18 mouse cellular contexts compared by ENCODE assay signal in genomic region chr10:92336949-92337348, GRCm38 (mm10).
A peak's percentile ranks its signal among the peaks of the same experiment; 100 is the strongest.
DNase-seq lines count a peak whose midpoint lies in the region; ATAC-seq and TF ChIP-seq lines count a peak whose summit lies in the region.
"Had no signal": no experiment of that assay in that cellular context is flagged by ENCODE, and none has a peak within 500 bp of the region (broad histone marks: within the 10 kb centered on the region; RNA-seq: fewer than 3 reads in every experiment).

No protein-coding gene starts in this region.

- no peaks in the 10 kb centered on the region for H3K9me3 ChIP-seq in forebrain, embryonic 13.5 days (replicated peaks)
- no peaks in the 10 kb centered on the region for H3K9me3 ChIP-seq in forebrain, postnatal 0 days (ENCODE audit: low read length)
- H3K9me3 ChIP-seq in forebrain, embryonic 15.5 days: no peaks in the 10 kb centered on the region
- H3K9me3 ChIP-seq in forebrain, embryonic 11.5 days (ENCODE audit: control insufficient read depth, low read length): no peaks in the 10 kb centered on the region
- H3K9me3 ChIP-seq: embryonic facial prominence, embryonic 10.5 days; embryonic facial prominence, embryonic 12.5 days had no signal

- intact Hi-C loops in heart, postnatal 25 days (cut with DNase I): no loop called here

- no peak for TF ChIP-seq CTCF in forebrain, postnatal 0 days (IDR thresholded peaks at IDR 0.05; ENCODE audit: low read depth)
- no peak for TF ChIP-seq CTCF in brain, embryonic 14.5 days (IDR thresholded peaks at IDR 0.05; ENCODE audit: borderline replicate concordance, extremely low read depth, insufficient read depth, insufficient read length)
- TF ChIP-seq CTCF in thymus, adult 2 months (IDR thresholded peaks at IDR 0.05; ENCODE audit: borderline replicate concordance, control insufficient read depth, extremely low read depth, insufficient read depth, low read length, poor library complexity): no peak

- no peaks in the 10 kb centered on the region for H3K27me3 ChIP-seq in forebrain, embryonic 13.5 days
- no peaks in the 10 kb centered on the region for H3K27me3 ChIP-seq in forebrain, postnatal 0 days (ENCODE audit: insufficient read depth, low read length)
- H3K27me3 ChIP-seq in forebrain, embryonic 15.5 days: no peaks in the 10 kb centered on the region
- no peaks in the 10 kb centered on the region for H3K27me3 ChIP-seq in forebrain, embryonic 11.5 days (ENCODE audit: control insufficient read depth, insufficient read depth, low read length)
- H3K27me3 ChIP-seq in thymus, adult 2 months (ENCODE audit: control insufficient read depth, insufficient read depth, low read length): no peaks in the 10 kb centered on the region
- H3K27me3 ChIP-seq: embryonic facial prominence, embryonic 12.5 days had no signal

- H3K27ac ChIP-seq in forebrain, embryonic 13.5 days: peak overlapping the region; percentile 54
- no peak overlapping the region for H3K27ac ChIP-seq in forebrain, postnatal 0 days (ENCODE audit: low read depth, low read length)
- H3K27ac ChIP-seq in forebrain, embryonic 15.5 days (replicated peaks): no peak overlapping the region
- no peak overlapping the region for H3K27ac ChIP-seq in forebrain, embryonic 11.5 days (ENCODE audit: low read depth, low read length)
- no peak overlapping the region for H3K27ac ChIP-seq in thymus, adult 2 months (ENCODE audit: control insufficient read depth, insufficient read depth, low read length)
- H3K27ac ChIP-seq: embryonic facial prominence, embryonic 10.5 days; embryonic facial prominence, embryonic 12.5 days had no signal

- no peak overlapping the region for H3K9ac ChIP-seq in forebrain, embryonic 13.5 days
- H3K9ac ChIP-seq in forebrain, postnatal 0 days: no peak overlapping the region
- no peak overlapping the region for H3K9ac ChIP-seq in forebrain, embryonic 15.5 days (replicated peaks)
- no peak overlapping the region for H3K9ac ChIP-seq in forebrain, embryonic 11.5 days (ENCODE audit: low read length)
- H3K9ac ChIP-seq: embryonic facial prominence, embryonic 12.5 days had no signal

- H3K4me1 ChIP-seq in forebrain, embryonic 13.5 days: peaks cover 22% of the 10 kb centered on the region
- H3K4me1 ChIP-seq in forebrain, postnatal 0 days (ENCODE audit: insufficient read depth): peaks cover 2% of the 10 kb centered on the region; the same call in 1 of the 2 replicates
- H3K4me1 ChIP-seq in forebrain, embryonic 15.5 days: peaks cover 25% of the 10 kb centered on the region
- peaks cover 12% of the 10 kb centered on the region for H3K4me1 ChIP-seq in forebrain, embryonic 11.5 days (replicated peaks; ENCODE audit: control insufficient read depth, insufficient read depth, low read length)
- no peaks in the 10 kb centered on the region for H3K4me1 ChIP-seq in thymus, adult 2 months (replicated peaks; ENCODE audit: control insufficient read depth, insufficient read depth, low read length)

- no peaks in the 10 kb centered on the region for H3K36me3 ChIP-seq in forebrain, embryonic 13.5 days (ENCODE audit: poor library complexity, severe bottlenecking)
- H3K36me3 ChIP-seq in forebrain, postnatal 0 days (ENCODE audit: insufficient read depth): no peaks in the 10 kb centered on the region
- no peaks in the 10 kb centered on the region for H3K36me3 ChIP-seq in forebrain, embryonic 15.5 days
- H3K36me3 ChIP-seq in forebrain, embryonic 11.5 days (ENCODE audit: control insufficient read depth, insufficient read depth, low read length): no peaks in the 10 kb centered on the region
- H3K36me3 ChIP-seq in thymus, adult 2 months (ENCODE audit: control insufficient read depth, insufficient read depth, low read length): no peaks in the 10 kb centered on the region
- H3K36me3 ChIP-seq: embryonic facial prominence, embryonic 10.5 days; embryonic facial prominence, embryonic 12.5 days had no signal

- no peak for ATAC-seq in forebrain, embryonic 13.5 days
- ATAC-seq in forebrain, postnatal 0 days: no peak
- ATAC-seq in forebrain, embryonic 15.5 days (replicated peaks): 0 out of 2 replicates have a peak, but pooled peaks have one; percentile 36
- ATAC-seq in forebrain, embryonic 11.5 days (replicated peaks; ENCODE audit: low FRiP score): no peak

- no peak overlapping the region for H3K4me3 ChIP-seq in forebrain, embryonic 13.5 days
- H3K4me3 ChIP-seq in forebrain, postnatal 0 days (ENCODE audit: low read depth, low read length): no peak overlapping the region
- H3K4me3 ChIP-seq in forebrain, embryonic 15.5 days: no peak overlapping the region
- no peak overlapping the region for H3K4me3 ChIP-seq in forebrain, embryonic 11.5 days (ENCODE audit: low read depth, low read length)
- no peak overlapping the region for H3K4me3 ChIP-seq in thymus, adult 2 months (ENCODE audit: control insufficient read depth, insufficient read depth, low read length)
- H3K4me3 ChIP-seq: embryonic facial prominence, embryonic 10.5 days; embryonic facial prominence, embryonic 12.5 days had no signal

- no peak overlapping the region for H3K4me2 ChIP-seq in forebrain, embryonic 13.5 days
- H3K4me2 ChIP-seq in forebrain, postnatal 0 days (ENCODE audit: low read depth): no peak overlapping the region
- no peak overlapping the region for H3K4me2 ChIP-seq in forebrain, embryonic 15.5 days (replicated peaks)
- no peak overlapping the region for H3K4me2 ChIP-seq in forebrain, embryonic 11.5 days (ENCODE audit: low read depth, low read length, severe bottlenecking)
- H3K4me2 ChIP-seq: embryonic facial prominence, embryonic 12.5 days had no signal

- no peak for TF ChIP-seq POLR2A in brain, embryonic 14.5 days (IDR thresholded peaks at IDR 0.05; ENCODE audit: borderline replicate concordance, extremely low read depth, insufficient read depth, insufficient read length, poor library complexity, severe bottlenecking)
- TF ChIP-seq POLR2A in thymus, adult 2 months (IDR thresholded peaks at IDR 0.05; ENCODE audit: control insufficient read depth, extremely low read depth, insufficient read depth, low read length, poor library complexity): no peak

- WGBS in forebrain, embryonic 13.5 days: 71% methylated on average over 2 of the region's 2 CpGs
- 46% methylated on average over 2 of the region's 2 CpGs for whole genome bisulfite sequencing in forebrain, postnatal 0 days
- WGBS in forebrain, embryonic 15.5 days: 53% methylated on average over 2 of the region's 2 CpGs
- 85% methylated on average over 2 of the region's 2 CpGs for WGBS in forebrain, embryonic 11.5 days
- WGBS in thymus, adult 2 months: 89% methylated on average over 2 of the region's 2 CpGs

- no peak for DNase-seq in forebrain, postnatal 0 days
- no peak for DNase-seq in forebrain, embryonic 11.5 days (ENCODE audit: low spot score)
- peak; percentile 2 for DNase-seq in heart, adult 8-10 months (ENCODE audit: low spot score)
- no peak for DNase-seq in heart, postnatal 25 days (ENCODE audit: low spot score)
- DNase-seq in brain, embryonic 14.5 days (ENCODE audit: low read depth): peak; percentile 82
- no peak for DNase-seq in thymus, adult 2 months
- DNase-seq: adrenal gland, adult 2 months; adrenal gland, postnatal 10 days; adrenal gland, postnatal 25 days; cerebellum, adult 11-12 months; cerebellum, adult 2 months; cerebellum, adult 9-10 months; cerebellum, postnatal 10 days; cerebellum, postnatal 25 days had no signal

Comparison
In these comparisons a context has a peak if more than half of its experiments do, and no peak if none do; other contexts are left out.
1. DNase-seq: peak in heart, adult 8-10 months (single experiment) and brain, embryonic 14.5 days (single experiment); none in forebrain, postnatal 0 days (single experiment), forebrain, embryonic 11.5 days (single experiment), heart, postnatal 25 days (single experiment) and thymus, adult 2 months (single experiment).